Mouse (Mus musculus) brain, embryonic 14.5 days (tissue): Measurements from ENCODE around the gene Eef1e1.

ENCODE experiments used
- CTCF ChIP-seq: fragments of 200-500 bp; IDR thresholded peaks from 2 replicates; pipeline ENCODE4 v1.5.1; 2012; ENCODE audit warnings: inconsistent platforms, mild to moderate bottlenecking, moderate library complexity, borderline replicate concordance; ENCODE audit not compliant: insufficient read depth, insufficient read length; ENCODE audit errors: extremely low read depth
- POLR2A ChIP-seq: fragments of 200-500 bp; IDR thresholded peaks from 2 replicates; pipeline ENCODE4 v1.6.1; 2012; ENCODE audit warnings: mild to moderate bottlenecking, inconsistent platforms, borderline replicate concordance; ENCODE audit not compliant: poor library complexity, insufficient read depth, insufficient read length, severe bottlenecking; ENCODE audit errors: extremely low read depth

DNA sequence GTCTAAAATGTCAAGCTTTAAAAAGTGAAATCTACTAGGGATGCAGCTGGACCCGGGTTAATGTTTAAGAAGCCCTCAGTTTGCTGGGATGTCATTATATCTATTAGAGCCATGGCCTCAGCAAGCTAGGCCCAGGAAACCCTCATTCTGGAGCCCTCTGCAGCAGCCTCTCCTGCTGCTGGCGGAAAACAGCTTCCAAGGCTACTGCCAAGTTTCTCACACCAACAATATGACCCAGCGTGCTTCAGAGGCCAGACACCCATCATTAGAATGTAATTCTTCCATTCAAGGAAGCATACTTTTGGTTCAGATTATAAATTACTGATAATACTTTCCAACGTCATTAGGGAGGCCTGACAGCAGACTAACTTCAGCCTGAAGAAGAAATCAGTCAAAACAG, 42.0 kb downstream of the Eef1e1 start:
- no peak for TF ChIP-seq POLR2A
- no peak for TF ChIP-seq CTCF
